Mouse (Mus musculus) layer of hippocampus, adult 18-20 months (tissue): ENCODE data around the gene Fcgr1. TPM values are rescaled to one million over a fixed set of nuclear protein-coding genes. Genes with fewer than 3 reads are reported as not detected.

Source experiments
- microRNA-seq, 2 experiments: library from miRNA; unstranded; fragments of <30 nt; microRNA quantifications; one replicate each; pipeline ENCODE4 v1.2.0; 2021
- total RNA-seq, 2 experiments: library from RNA; stranded (reverse); gene quantifications; 2 replicates each; pipeline ENCODE4 v1.2.3; 2021

The Fcgr1 gene
- total RNA-seq, 2 experiments from 2014 or later, result 1.9 to 3.8 TPM

Small RNA genes lying within 50 kb of the gene (microRNA-seq; reads per million reads assigned to microRNA genes)
- gene Gm47311, result 0 reads per million in 2 experiments
- gene Gm47313, result 0 reads per million in 2 experiments

Other genes with a start within 250 kb of the Fcgr1 start
- gene Vps45, start 235.5 kb downstream of the Fcgr1 start, total RNA-seq, result 10 to 100 TPM; 43.7 to 45.6 TPM
- gene Otud7b, start 189.4 kb downstream of the Fcgr1 start, total RNA-seq, result 10 to 100 TPM; 40.1 to 40.8 TPM
- 1 to 10 TPM; 4.0 to 6.8 TPM for gene Mtmr11, start 132.0 kb downstream of the Fcgr1 start, total RNA-seq
- 10 to 100 TPM; 50.4 to 51.0 TPM for gene Sf3b4, start 121.6 kb downstream of the Fcgr1 start, total RNA-seq
- gene Sv2a, start 112.8 kb downstream of the Fcgr1 start, total RNA-seq, result 100 to 1,000 TPM; 359 to 373 TPM
- 10 to 100 TPM; 18.2 to 19.4 TPM for gene Bola1, start 74.3 kb downstream of the Fcgr1 start, total RNA-seq
- 10 to 100 TPM; 10.4 to 10.6 TPM for gene Hist2h2ab, start 74.1 kb downstream of the Fcgr1 start, total RNA-seq
- gene Hist2h2ac, start 73.1 kb downstream of the Fcgr1 start, total RNA-seq, result 10 to 100 TPM; 24.5 to 27.2 TPM
- 1 to 10 TPM; 8.3 to 9.0 TPM for gene Hist2h2be, start 72.8 kb downstream of the Fcgr1 start, total RNA-seq
- 10 to 100 TPM in 1 of 2 experiments, 1 to 10 TPM in 1; 7.7 to 11.1 TPM for gene Hist2h3c2, start 54.8 kb downstream of the Fcgr1 start, total RNA-seq
- 100 to 1,000 TPM; 207 to 216 TPM for gene Hist2h2aa2, start 53.7 kb downstream of the Fcgr1 start, total RNA-seq
- gene Hist2h2aa1, start 48.5 kb downstream of the Fcgr1 start, total RNA-seq, result 10 to 100 TPM in 1 of 2 experiments, 1 to 10 TPM in 1; 8.7 to 12.8 TPM
- not detected for gene Hist2h3c1, start 47.3 kb downstream of the Fcgr1 start, total RNA-seq
- gene Hist2h4, start 30.7 kb downstream of the Fcgr1 start, total RNA-seq, result 10 to 100 TPM; 33.3 to 33.7 TPM
- gene Hist2h3b, start 25.3 kb downstream of the Fcgr1 start, total RNA-seq, result 10 to 100 TPM; 35.3 to 37.8 TPM
- 100 to 1,000 TPM; 146 to 147 TPM for gene Hist2h2bb, start 24.2 kb downstream of the Fcgr1 start, total RNA-seq
- not detected for gene BC107364, start 158.3 kb upstream of the Fcgr1 start, total RNA-seq
- gene Hfe2, start 231.2 kb upstream of the Fcgr1 start, total RNA-seq, result under 1 TPM; 0.25 to 0.30 TPM